Mouse (Mus musculus) myocyte (in vitro differentiated cells): ENCODE results near the gene Ly6g6f. TPM values are rescaled to one million over a fixed set of nuclear protein-coding genes. Genes with fewer than 3 reads are reported as not detected.
A peak's percentile ranks its signal among the peaks of the same experiment; 100 is the strongest.

Source experiments
- H3K27me3 ChIP-seq: one replicate; pipeline ENCODE4 v1.6.1; 2011; ENCODE audit not compliant: control insufficient read depth, insufficient read depth, insufficient read length
- H3K36me3 ChIP-seq: one replicate; pipeline ENCODE4 v1.6.1; 2011; ENCODE audit not compliant: control insufficient read depth, insufficient read depth
- H3K4me2 ChIP-seq: one replicate; pipeline ENCODE4 v1.6.1; 2011; ENCODE audit warnings: low read depth, control low read depth
- H3K4me3 ChIP-seq: one replicate; pipeline ENCODE4 v1.5.1; 2011; ENCODE audit warnings: mild to moderate bottlenecking, control low read depth, moderate library complexity
- H3K79me2 ChIP-seq: one replicate; pipeline ENCODE4 v1.6.1; 2011; ENCODE audit not compliant: control insufficient read depth, insufficient read depth
- H3ac ChIP-seq: one replicate; pipeline ENCODE4 v1.6.1; 2011; ENCODE audit not compliant: control insufficient read depth, insufficient read length
- CEBPB ChIP-seq: IDR thresholded peaks from 2 replicates; pipeline ENCODE4 v1.6.1; 2011; ENCODE audit warnings: mild to moderate bottlenecking, moderate library complexity; ENCODE audit not compliant: poor library complexity, insufficient read depth, severe bottlenecking
- E2F4 ChIP-seq: IDR thresholded peaks from one replicate; pipeline ENCODE4 v1.6.1; 2011; ENCODE audit warnings: mild to moderate bottlenecking, control low read depth, moderate library complexity; ENCODE audit not compliant: insufficient read depth
- MAX ChIP-seq: IDR thresholded peaks from one replicate; pipeline ENCODE4 v1.6.1; 2011; ENCODE audit warnings: low read depth, mild to moderate bottlenecking, control low read depth
- MYOD1 ChIP-seq, 3 experiments: IDR thresholded peaks; one replicate each; pipeline ENCODE4 v1.6.1; 2011; ENCODE audit warnings: control low read depth in 2 of 3, low read depth in 2 of 3, mild to moderate bottlenecking in 2 of 3, moderate library complexity in 1 of 3; ENCODE audit not compliant: insufficient read length in 2 of 3, control insufficient read depth in 1 of 3
- MYOG ChIP-seq, 3 experiments: IDR thresholded peaks; one replicate each; pipeline ENCODE4 v1.6.1; 2011; ENCODE audit warnings: control low read depth in 2 of 3, low read depth in 2 of 3, mild to moderate bottlenecking in 2 of 3; ENCODE audit not compliant: insufficient read length in 2 of 3, control insufficient read depth in 1 of 3, insufficient read depth in 1 of 3
- POLR2A ChIP-seq: IDR thresholded peaks from one replicate; pipeline ENCODE4 v1.6.1; 2011; ENCODE audit warnings: low read depth, mild to moderate bottlenecking, control low read depth, moderate library complexity; ENCODE audit not compliant: insufficient read length
- POLR2AphosphoS2 ChIP-seq: IDR thresholded peaks from one replicate; pipeline ENCODE4 v1.6.1; 2011; ENCODE audit warnings: low read depth, control low read depth; ENCODE audit not compliant: insufficient read length
- REST ChIP-seq: IDR thresholded peaks from one replicate; pipeline ENCODE4 v1.6.1; 2011; ENCODE audit warnings: mild to moderate bottlenecking, control low read depth, moderate library complexity; ENCODE audit not compliant: insufficient read depth, insufficient read length
- SRF ChIP-seq: IDR thresholded peaks from one replicate; pipeline ENCODE4 v1.6.1; 2011; ENCODE audit warnings: low read depth; ENCODE audit not compliant: control insufficient read depth, insufficient read length
- TCF12 ChIP-seq: IDR thresholded peaks from one replicate; pipeline ENCODE4 v1.6.1; 2011; ENCODE audit warnings: mild to moderate bottlenecking, control low read depth; ENCODE audit not compliant: poor library complexity, insufficient read depth, severe bottlenecking
- TCF3 ChIP-seq: IDR thresholded peaks from one replicate; pipeline ENCODE4 v1.6.1; 2011; ENCODE audit warnings: low read depth, control low read depth; ENCODE audit not compliant: insufficient read length
- USF1 ChIP-seq: IDR thresholded peaks from one replicate; pipeline ENCODE4 v1.6.1; 2011; ENCODE audit warnings: low read depth, mild to moderate bottlenecking, control low read depth, moderate library complexity
- polyA plus RNA-seq: library from polyadenylated mRNA; unstranded; fragments of >200 nt; fragmentation: generic; extraction: Trizol; gene quantifications from one replicate; pipeline ENCODE4 v1.2.1, GENCODE M21; 2012; ENCODE audit warnings: missing spikeins

Gene Ly6g6f
- polyA plus RNA-seq, 1 experiment = not detected

DNA sequence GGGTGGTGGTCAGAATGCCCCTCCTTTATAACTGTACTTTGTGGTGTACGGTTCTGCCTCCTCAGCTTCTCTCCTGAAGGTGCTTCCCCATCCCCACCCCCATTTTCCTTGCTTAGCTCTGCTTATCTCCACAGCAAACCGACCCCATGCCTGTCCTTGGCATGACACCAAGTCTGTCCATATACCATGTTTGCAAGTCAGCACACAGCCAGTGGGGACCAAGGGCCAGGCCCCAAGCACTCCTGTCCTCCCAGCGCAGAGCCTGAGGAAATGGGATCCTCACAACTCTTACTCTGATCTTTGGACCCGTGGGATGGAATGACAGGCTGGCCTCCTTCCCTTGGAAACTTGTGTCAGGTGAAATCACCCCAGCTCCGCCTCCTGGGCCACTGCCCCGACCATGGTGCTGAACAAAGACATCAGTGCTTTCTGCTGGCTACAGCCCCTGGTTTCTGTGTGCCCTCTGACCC lies 17.8 kb upstream of the Ly6g6f start:
- peaks cover 4% of the 10 kb centered on the region for H3K36me3 ChIP-seq
- H3ac ChIP-seq = no peak overlapping the region
- no peak overlapping the region for H3K4me3 ChIP-seq
- no peaks in the 10 kb centered on the region for H3K27me3 ChIP-seq
- H3K79me2 ChIP-seq = no peaks in the 10 kb centered on the region
- no peak for TF ChIP-seq TCF12
- TF ChIP-seq MYOG (IDR thresholded peaks at IDR 0.05; ENCODE audit: control insufficient read depth in 1 of 3, insufficient read depth in 1 of 3, insufficient read length in 2 of 3, low read depth in 2 of 3) = no peak
- no peak for TF ChIP-seq POLR2AphosphoS2
- TF ChIP-seq USF1 = no peak
- no peak for TF ChIP-seq CEBPB
- no peak for TF ChIP-seq REST
- TF ChIP-seq MYOD1 (IDR thresholded peaks at IDR 0.05; ENCODE audit: control insufficient read depth in 1 of 3, insufficient read length in 2 of 3, low read depth in 2 of 3) = no peak
- no peak for TF ChIP-seq TCF3
- no peak for TF ChIP-seq POLR2A
- TF ChIP-seq E2F4 = no peak
- no peak for TF ChIP-seq SRF
- no peak for TF ChIP-seq MAX
- H3K4me2 ChIP-seq = no peak overlapping the region

DNA sequence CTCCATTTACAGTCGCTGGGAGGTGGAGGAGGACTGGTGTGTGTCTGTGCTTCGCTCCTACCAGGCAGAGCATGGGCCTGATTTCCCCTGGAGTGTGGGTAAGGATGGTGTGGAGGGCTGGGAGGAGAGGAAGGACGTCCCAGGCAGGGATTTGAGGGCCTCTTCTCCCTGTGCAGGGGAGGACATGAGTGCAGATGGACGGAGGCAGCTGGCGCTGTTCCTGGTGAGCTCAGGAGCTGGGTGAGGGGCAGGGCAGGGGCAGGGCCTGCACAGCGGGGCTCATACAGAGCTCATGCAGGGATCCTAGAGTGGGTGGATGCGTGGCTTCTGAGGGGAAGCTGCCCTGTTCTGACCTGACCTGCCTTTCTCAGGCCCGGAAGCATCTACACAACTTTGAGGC lies 16.9 kb upstream of the Ly6g6f start:
- no peaks in the 10 kb centered on the region for H3K27me3 ChIP-seq
- H3K36me3 ChIP-seq = peaks cover 4% of the 10 kb centered on the region
- no peak overlapping the region for H3K4me3 ChIP-seq
- H3K79me2 ChIP-seq = no peaks in the 10 kb centered on the region
- no peak overlapping the region for H3ac ChIP-seq
- H3K4me2 ChIP-seq = no peak overlapping the region
- TF ChIP-seq CEBPB = no peak
- no peak for TF ChIP-seq TCF12
- TF ChIP-seq MYOD1 (IDR thresholded peaks at IDR 0.05; ENCODE audit: control insufficient read depth in 1 of 3, insufficient read length in 2 of 3, low read depth in 2 of 3) = peak in 1 of 3 experiments; percentile 28
- no peak for TF ChIP-seq MAX
- no peak for TF ChIP-seq USF1
- no peak for TF ChIP-seq E2F4
- no peak for TF ChIP-seq POLR2AphosphoS2
- no peak for TF ChIP-seq SRF
- no peak for TF ChIP-seq REST

DNA sequence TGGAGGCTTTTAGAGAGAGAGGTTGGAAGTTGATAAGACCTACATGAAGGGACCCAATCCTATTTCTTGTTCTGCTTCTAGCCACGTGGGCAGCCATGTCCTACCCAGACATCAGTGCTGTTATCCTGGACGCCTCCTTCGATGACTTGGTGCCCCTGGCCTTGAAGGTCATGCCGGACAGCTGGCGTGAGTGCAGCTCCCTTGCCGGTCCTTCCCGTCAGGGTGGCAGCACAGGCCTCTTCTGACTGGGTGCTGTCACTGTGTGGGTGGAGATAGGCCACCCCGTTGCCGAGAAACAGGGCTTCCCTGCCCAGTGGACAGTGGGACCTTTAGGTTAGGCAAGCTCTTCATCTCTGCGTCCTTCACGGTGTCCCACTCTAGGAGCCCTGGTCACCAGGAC lies 15.8 kb upstream of the Ly6g6f start:
- H3K36me3 ChIP-seq = peaks cover 4% of the 10 kb centered on the region
- TF ChIP-seq POLR2AphosphoS2 (no peak), SRF (no peak), CEBPB (no peak), E2F4 (no peak), TCF3 (no peak), USF1 (no peak)

DNA sequence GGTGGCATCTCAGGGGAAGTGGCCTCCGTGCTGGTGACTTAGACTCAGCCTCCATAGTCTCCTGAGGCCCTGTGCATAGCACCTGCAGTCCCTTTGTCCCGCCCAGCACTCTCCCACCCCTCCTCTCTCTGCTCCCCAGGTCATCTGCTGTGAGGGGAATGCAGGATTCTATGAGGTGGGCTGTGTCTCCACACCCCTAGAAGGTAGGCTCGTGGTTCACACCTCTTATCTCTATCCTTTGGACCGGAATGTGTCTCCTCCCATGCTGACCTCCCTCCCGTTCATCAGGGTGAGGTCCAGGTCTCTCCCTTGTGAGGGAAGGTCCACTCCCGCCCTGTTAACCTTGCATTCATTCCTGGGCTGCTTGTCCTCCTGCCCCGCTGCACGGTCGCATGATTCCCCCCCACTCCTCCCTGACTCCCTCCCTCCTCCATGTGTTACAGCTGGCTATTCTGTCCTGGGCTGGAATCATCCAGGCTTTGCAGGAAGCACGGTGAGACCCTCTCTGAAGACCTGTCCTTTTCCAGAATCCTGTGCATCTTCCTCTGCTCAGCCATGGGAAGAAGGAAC lies 14.9 kb upstream of the Ly6g6f start:
- H3K27me3 ChIP-seq = no peaks in the 10 kb centered on the region
- no peaks in the 10 kb centered on the region for H3K79me2 ChIP-seq
- H3ac ChIP-seq = no peak overlapping the region
- no peak for TF ChIP-seq MYOD1 (IDR thresholded peaks at IDR 0.05; ENCODE audit: control insufficient read depth in 1 of 3, insufficient read length in 2 of 3, low read depth in 2 of 3)
- peaks cover 4% of the 10 kb centered on the region for H3K36me3 ChIP-seq
- H3K4me3 ChIP-seq = no peak overlapping the region
- H3K4me2 ChIP-seq = no peak overlapping the region

More for the DNA sequence above, 15.8 kb upstream of the Ly6g6f start:
- no peaks in the 10 kb centered on the region for H3K27me3 ChIP-seq
- H3K4me3 ChIP-seq = no peak overlapping the region
- H3K4me2 ChIP-seq = no peak overlapping the region
- H3ac ChIP-seq = no peak overlapping the region
- H3K79me2 ChIP-seq = no peaks in the 10 kb centered on the region

DNA sequence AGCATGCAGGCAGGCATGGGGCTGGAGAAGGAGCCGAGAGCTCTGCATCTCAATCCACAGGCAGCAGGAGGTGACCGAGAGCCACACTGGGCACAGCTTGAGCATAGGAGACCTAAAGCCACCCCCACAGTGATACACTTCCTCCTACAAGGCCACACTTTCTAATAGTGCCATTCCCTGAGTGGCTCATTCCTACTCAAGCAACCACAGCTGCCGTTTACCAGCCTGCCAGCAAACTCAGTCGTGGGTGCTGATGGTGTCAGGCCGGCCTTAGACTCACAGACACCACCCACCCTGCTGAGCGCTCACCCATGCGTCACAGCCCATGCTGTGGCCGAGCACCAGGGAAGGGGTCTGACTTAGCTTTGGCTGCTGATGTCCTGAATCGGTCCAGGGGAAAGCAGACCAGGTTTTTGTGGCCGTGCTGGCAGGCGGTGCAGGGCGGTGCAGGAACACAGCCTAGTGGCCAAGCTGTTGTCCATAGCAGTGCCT lies 11.8 kb upstream of the Ly6g6f start:
- H3K79me2 ChIP-seq = no peaks in the 10 kb centered on the region
- no peak overlapping the region for H3ac ChIP-seq
- no peaks in the 10 kb centered on the region for H3K27me3 ChIP-seq
- H3K4me3 ChIP-seq = no peak overlapping the region
- TF ChIP-seq REST (no peak), TCF3 (no peak), MYOD1 (IDR thresholded peaks at IDR 0.05; ENCODE audit: control insufficient read depth in 1 of 3, insufficient read length in 2 of 3, low read depth in 2 of 3) (no peak), CEBPB (no peak), USF1 (no peak), TCF12 (no peak), MYOG (IDR thresholded peaks at IDR 0.05; ENCODE audit: control insufficient read depth in 1 of 3, insufficient read depth in 1 of 3, insufficient read length in 2 of 3, low read depth in 2 of 3) (no peak), POLR2AphosphoS2 (no peak), POLR2A (no peak), E2F4 (no peak), SRF (no peak), MAX (no peak)
- H3K4me2 ChIP-seq = no peak overlapping the region
- H3K36me3 ChIP-seq = peaks cover 4% of the 10 kb centered on the region
